Mouse (Mus musculus): ENCODE data around the gene Crybg3.

DNA sequence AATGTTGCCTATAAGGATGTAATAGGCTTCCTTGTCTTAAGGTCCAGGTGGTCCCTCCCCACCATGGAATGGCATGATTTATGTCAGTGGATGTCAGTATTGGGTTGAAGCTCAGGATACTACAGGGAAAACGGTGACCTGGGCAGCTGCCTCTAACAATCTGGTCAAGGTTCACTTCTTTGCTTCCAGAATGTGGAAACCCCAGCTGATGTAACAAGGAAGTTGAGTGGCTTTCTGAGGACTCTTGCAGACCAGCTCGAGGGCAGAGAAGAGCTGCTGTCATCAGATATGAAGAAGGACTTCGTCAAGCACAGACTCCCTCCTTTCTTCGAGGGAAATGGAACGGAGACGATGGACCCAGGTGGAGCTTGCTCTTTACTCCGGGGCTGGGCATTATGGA, 113.5 kb downstream of the Crybg3 start:
- TF ChIP-seq TAL1 (conservative IDR thresholded peaks at IDR 0.05; ENCODE audit: low read depth, low read length) = no peak
- TF ChIP-seq GATA1 (IDR thresholded peaks at IDR 0.05; ENCODE audit: borderline replicate concordance, low read length) = no peak

Measured in G1E (cell line).